Mouse (Mus musculus): ENCODE measurements at regions not wholly inside any gene's neighbourhood (a gene's known extent, or its start where the extent isn't known, plus 50 kb on each side); places are given as distances from the start of the nearest gene placed in this dataset.

DNA sequence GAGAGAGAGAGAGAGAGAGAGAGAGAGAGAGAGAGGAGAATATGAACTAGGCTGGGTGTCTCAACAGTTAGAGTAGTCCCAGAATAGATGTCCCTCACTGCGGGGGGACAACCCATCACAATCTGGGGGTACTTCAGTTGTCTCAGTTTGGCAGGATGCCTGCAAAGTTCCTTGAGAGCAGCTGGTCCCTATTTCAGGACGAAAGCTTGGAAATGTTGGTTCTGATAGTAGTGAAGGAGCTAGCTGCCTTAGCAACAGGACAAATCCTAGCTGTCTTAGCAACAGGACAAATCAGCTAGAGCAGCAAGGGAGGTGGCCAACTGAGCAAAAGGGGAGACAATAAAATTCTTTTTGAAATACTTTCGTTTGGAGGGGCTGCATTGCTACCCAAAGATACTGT lies 139.9 kb upstream of the Frg1 start:
- no peak for ATAC-seq (ENCODE audit: low FRiP score)
- no peak overlapping the region for H3K9ac ChIP-seq (replicated peaks; ENCODE audit: low read length, poor library complexity, severe bottlenecking)
- no peak for DNase-seq (ENCODE audit: low spot score)
- H3K36me3 ChIP-seq (ENCODE audit: insufficient read depth, low read length), result no peaks in the 10 kb centered on the region
- H3K4me1 ChIP-seq (ENCODE audit: insufficient read depth, low read length), result no peaks in the 10 kb centered on the region
- no peak overlapping the region for H3K27ac ChIP-seq (ENCODE audit: low read depth, low read length)
- no peaks in the 10 kb centered on the region for H3K27me3 ChIP-seq (ENCODE audit: insufficient read depth, low read length)
- no peaks in the 10 kb centered on the region for H3K9me3 ChIP-seq (ENCODE audit: low read length)
- 60% methylated on average over 3 of the region's 3 CpGs for WGBS
- no peak overlapping the region for H3K4me3 ChIP-seq (ENCODE audit: low read depth, low read length)
- H3K4me2 ChIP-seq (ENCODE audit: low read depth, low read length, poor library complexity, severe bottlenecking), result no peak overlapping the region
- TF ChIP-seq CTCF (IDR thresholded peaks at IDR 0.05), result no peak

DNA sequence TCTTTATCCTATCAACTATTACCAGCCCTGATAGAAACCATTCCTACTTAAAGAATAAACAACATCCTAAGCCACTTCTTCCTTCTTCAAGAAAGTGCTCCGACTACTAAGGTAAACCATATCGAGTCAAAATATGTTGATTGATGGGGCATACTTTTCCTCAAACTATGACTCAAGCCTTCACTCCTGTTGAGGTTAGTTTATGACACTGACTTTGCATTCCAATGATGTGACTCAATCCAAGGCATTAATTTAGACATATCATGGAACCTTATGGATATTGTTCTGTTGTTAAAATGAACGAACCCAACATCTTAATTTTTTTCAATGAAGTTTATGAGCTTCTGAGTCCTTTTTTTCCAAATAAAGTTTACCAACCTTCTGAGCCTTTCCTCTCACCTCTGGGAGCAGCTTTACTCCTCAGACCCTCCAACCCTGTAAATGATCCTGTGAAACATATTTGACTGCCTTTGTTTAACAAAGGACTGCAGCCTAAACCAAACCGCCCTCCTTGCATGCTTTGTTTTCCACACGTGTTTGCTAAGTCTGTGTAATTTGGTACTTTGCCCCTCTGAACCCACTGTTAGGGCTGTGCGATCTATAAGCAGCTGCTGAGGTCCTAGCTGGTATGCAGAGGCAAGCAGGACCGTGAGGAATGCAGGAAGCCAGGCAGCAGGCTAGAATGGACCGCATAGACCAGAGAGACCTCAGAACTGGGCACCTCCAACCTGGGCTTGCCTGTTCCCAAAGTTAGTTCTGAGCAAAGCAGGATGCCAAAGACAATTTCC lies 136.1 kb upstream of the Frg1 start:
- Histone ChIP-seq H3K27me3 (ENCODE audit: insufficient read depth, low read length) (no peaks in the 10 kb centered on the region), H3K4me1 (ENCODE audit: insufficient read depth, low read length) (no peaks in the 10 kb centered on the region), H3K9me3 (ENCODE audit: low read length) (no peaks in the 10 kb centered on the region), H3K27ac (ENCODE audit: low read depth, low read length) (no peak overlapping the region), H3K4me3 (ENCODE audit: low read depth, low read length) (no peak overlapping the region), H3K9ac (replicated peaks; ENCODE audit: low read length, poor library complexity, severe bottlenecking) (no peak overlapping the region), H3K4me2 (ENCODE audit: low read depth, low read length, poor library complexity, severe bottlenecking) (no peak overlapping the region), H3K36me3 (ENCODE audit: insufficient read depth, low read length) (no peaks in the 10 kb centered on the region)
- WGBS, result 82% methylated on average over 8 of the region's 8 CpGs
- DNase-seq (ENCODE audit: low spot score), result no peak
- no peak for TF ChIP-seq CTCF (IDR thresholded peaks at IDR 0.05)
- ATAC-seq (ENCODE audit: low FRiP score), result no peak

GRCm38 (mm10) chr8:41551925-41552414 lies 135.1 kb upstream of the Frg1 start:
- Histone ChIP-seq H3K4me3 (ENCODE audit: low read depth, low read length) (no peak overlapping the region), H3K9me3 (ENCODE audit: low read length) (no peaks in the 10 kb centered on the region), H3K27ac (ENCODE audit: low read depth, low read length) (no peak overlapping the region), H3K27me3 (ENCODE audit: insufficient read depth, low read length) (no peaks in the 10 kb centered on the region), H3K36me3 (ENCODE audit: insufficient read depth, low read length) (no peaks in the 10 kb centered on the region), H3K9ac (replicated peaks; ENCODE audit: low read length, poor library complexity, severe bottlenecking) (no peak overlapping the region), H3K4me2 (ENCODE audit: low read depth, low read length, poor library complexity, severe bottlenecking) (no peak overlapping the region), H3K4me1 (ENCODE audit: insufficient read depth, low read length) (no peaks in the 10 kb centered on the region)
- DNase-seq (ENCODE audit: low spot score), result no peak
- ATAC-seq (ENCODE audit: low FRiP score), result no peak
- TF ChIP-seq CTCF (IDR thresholded peaks at IDR 0.05), result no peak
- WGBS, result 82% methylated on average over 15 of the region's 15 CpGs

GRCm38 (mm10) chr8:41550095-41550420 lies 133.2 kb upstream of the Frg1 start:
- no peaks in the 10 kb centered on the region for H3K9me3 ChIP-seq (ENCODE audit: low read length)
- H3K4me3 ChIP-seq (ENCODE audit: low read depth, low read length), result no peak overlapping the region
- WGBS, result 72% methylated on average over 2 of the region's 2 CpGs
- no peak for ATAC-seq (ENCODE audit: low FRiP score)
- no peaks in the 10 kb centered on the region for H3K27me3 ChIP-seq (ENCODE audit: insufficient read depth, low read length)
- H3K9ac ChIP-seq (replicated peaks; ENCODE audit: low read length, poor library complexity, severe bottlenecking), result no peak overlapping the region
- no peak overlapping the region for H3K4me2 ChIP-seq (ENCODE audit: low read depth, low read length, poor library complexity, severe bottlenecking)
- no peak overlapping the region for H3K27ac ChIP-seq (ENCODE audit: low read depth, low read length)
- peak; percentile 52 for DNase-seq (ENCODE audit: low spot score)
- no peak for TF ChIP-seq CTCF (IDR thresholded peaks at IDR 0.05)
- H3K36me3 ChIP-seq (ENCODE audit: insufficient read depth, low read length), result no peaks in the 10 kb centered on the region
- no peaks in the 10 kb centered on the region for H3K4me1 ChIP-seq (ENCODE audit: insufficient read depth, low read length)

- H3K4me1 ChIP-seq (ENCODE audit: insufficient read depth, low read length), result no peaks in the 10 kb centered on the region
- ATAC-seq (ENCODE audit: low FRiP score) (peak; percentile 41; the same call in 1 of the 2 replicates), DNase-seq (ENCODE audit: low spot score) (peak; percentile 19)
- H3K4me3 ChIP-seq (ENCODE audit: low read depth, low read length), result no peak overlapping the region
- H3K27ac ChIP-seq (ENCODE audit: low read depth, low read length), result no peak overlapping the region
- no peak overlapping the region for H3K9ac ChIP-seq (replicated peaks; ENCODE audit: low read length, poor library complexity, severe bottlenecking)
- 52% methylated on average over 25 of the region's 25 CpGs for WGBS
- no peaks in the 10 kb centered on the region for H3K9me3 ChIP-seq (ENCODE audit: low read length)
- no peaks in the 10 kb centered on the region for H3K27me3 ChIP-seq (ENCODE audit: insufficient read depth, low read length)
- H3K36me3 ChIP-seq (ENCODE audit: insufficient read depth, low read length), result no peaks in the 10 kb centered on the region
- TF ChIP-seq CTCF (IDR thresholded peaks at IDR 0.05), result no peak
- H3K4me2 ChIP-seq (ENCODE audit: low read depth, low read length, poor library complexity, severe bottlenecking), result 0 out of 2 replicates have a peak overlapping the region, but pooled peaks have one; percentile 18
Observed at GRCm38 (mm10) chr8:41549220-41550094, 132.6 kb upstream of the Frg1 start.
